Mouse (Mus musculus): ENCODE measurements around the gene Clec4n.
"Not testable (repeated sequence)": the region's sequence is repeated elsewhere in the genome, so short reads cannot be mapped to it uniquely, and the experiment has no call there.

The Clec4n gene

DNA sequence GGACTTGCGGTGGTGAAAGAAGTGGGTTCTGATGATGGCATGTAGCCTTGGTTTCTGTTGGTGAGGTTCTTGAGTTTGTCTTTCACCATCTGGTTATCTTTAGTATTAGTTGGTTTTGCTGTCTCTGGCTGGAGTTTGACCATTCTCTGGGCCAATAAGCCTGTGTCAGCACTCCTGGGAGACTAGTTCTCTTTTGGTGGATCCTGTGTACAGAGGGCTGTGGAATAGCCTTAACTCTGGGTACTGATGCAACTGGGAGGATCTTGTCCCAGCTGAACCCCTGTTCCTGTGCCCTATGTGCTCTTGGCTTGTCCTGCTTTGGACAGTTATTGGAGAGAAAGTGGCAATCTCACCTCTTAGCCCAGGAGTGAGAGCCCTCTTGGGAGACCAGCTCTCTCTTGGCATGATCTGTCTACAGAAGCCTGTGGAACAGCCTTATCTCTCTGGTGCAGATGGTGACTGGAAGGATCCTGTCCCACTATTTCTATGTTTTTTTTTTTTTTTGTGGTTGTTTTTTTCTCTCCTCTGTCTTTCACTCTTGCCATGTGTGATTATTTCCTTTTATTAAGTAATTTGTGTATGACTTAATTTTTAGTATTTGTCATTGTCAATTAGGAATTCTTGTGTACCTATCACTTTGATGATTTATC is 63.2 kb downstream of the Clec4n start:
- no peak for DNase-seq (ENCODE audit: low spot score in 2 of 2)

DNA sequence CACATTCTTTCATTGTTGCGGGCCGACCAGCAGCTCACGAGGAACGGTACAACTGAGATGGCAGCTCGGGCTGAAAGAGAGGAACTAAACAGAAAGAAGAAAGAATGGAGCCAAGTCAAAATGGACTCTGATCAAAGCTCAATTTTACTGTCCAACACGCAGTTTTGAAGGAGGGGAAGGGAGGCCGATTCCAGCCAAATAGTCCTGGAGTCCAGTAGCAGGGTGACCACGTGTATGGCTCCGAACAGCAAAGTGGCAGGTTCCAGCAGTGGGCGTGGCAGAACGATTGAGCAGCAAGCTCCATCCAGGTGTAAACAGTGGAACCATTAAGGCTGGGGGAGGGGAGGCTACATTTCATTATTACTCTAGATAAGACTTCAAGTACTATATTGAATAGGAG is 63.9 kb downstream of the Clec4n start:
- not testable (repeated sequence) for DNase-seq (ENCODE audit: low spot score in 2 of 2)

All from frontal cortex, postnatal 25 days (tissue).